Mouse (Mus musculus) ES-Bruce4 (cell line): ENCODE measurements around the gene Ghsr. TPM values are rescaled to one million over a fixed set of nuclear protein-coding genes. Genes with fewer than 3 reads are reported as not detected.

ENCODE experiments used
- H3K27ac ChIP-seq: 2 replicates; pipeline ENCODE4 v1.5.1; 2012; ENCODE audit warnings: low read length, inconsistent platforms; ENCODE audit not compliant: insufficient read depth
- H3K27me3 ChIP-seq: 2 replicates; pipeline ENCODE4 v1.6.1; 2012; ENCODE audit warnings: mild to moderate bottlenecking, low read length, inconsistent platforms; ENCODE audit not compliant: control insufficient read depth, poor library complexity, insufficient read depth, severe bottlenecking
- H3K36me3 ChIP-seq: 2 replicates; pipeline ENCODE4 v1.6.1; 2012; ENCODE audit warnings: inconsistent platforms, mild to moderate bottlenecking, low read length, moderate library complexity; ENCODE audit not compliant: control insufficient read depth, poor library complexity, insufficient read depth, severe bottlenecking
- H3K4me1 ChIP-seq: one replicate; pipeline ENCODE4 v1.8.1; 2011; ENCODE audit warnings: low read length; ENCODE audit not compliant: control insufficient read depth, insufficient read depth
- H3K4me3 ChIP-seq: 2 replicates; pipeline ENCODE4 v1.5.1; 2011; ENCODE audit warnings: low read depth, mild to moderate bottlenecking, low read length
- H3K9ac ChIP-seq: 2 replicates; pipeline ENCODE4 v1.6.1; 2012; ENCODE audit warnings: low read depth, mild to moderate bottlenecking, inconsistent platforms; ENCODE audit not compliant: poor library complexity, severe bottlenecking
- H3K9me3 ChIP-seq: replicated peaks from 2 replicates; pipeline ENCODE4 v1.6.1; 2012; ENCODE audit warnings: mild to moderate bottlenecking, low read length, inconsistent platforms; ENCODE audit not compliant: control insufficient read depth, poor library complexity, insufficient read depth, severe bottlenecking
- CTCF ChIP-seq: IDR thresholded peaks from one replicate; pipeline ENCODE4 v1.8.1; 2011; ENCODE audit warnings: low read depth, low read length
- EP300 ChIP-seq: IDR thresholded peaks from 2 replicates; pipeline ENCODE4 v1.6.1; 2011; ENCODE audit warnings: low read depth, low read length; ENCODE audit not compliant: insufficient read depth
- POLR2A ChIP-seq: IDR thresholded peaks from one replicate; pipeline ENCODE4 v1.8.1; 2011; ENCODE audit warnings: low read length; ENCODE audit not compliant: insufficient read depth
- polyA plus RNA-seq: library from polyadenylated mRNA; stranded (reverse); fragments of >200 nt; gene quantifications from 2 replicates; pipeline ENCODE4 v1.2.4, GENCODE M21; 2011; ENCODE audit warnings: low read depth; ENCODE audit not compliant: missing spikeins, insufficient read depth, insufficient read length

The Ghsr gene
- polyA plus RNA-seq, 1 experiment = not detected

DNA sequence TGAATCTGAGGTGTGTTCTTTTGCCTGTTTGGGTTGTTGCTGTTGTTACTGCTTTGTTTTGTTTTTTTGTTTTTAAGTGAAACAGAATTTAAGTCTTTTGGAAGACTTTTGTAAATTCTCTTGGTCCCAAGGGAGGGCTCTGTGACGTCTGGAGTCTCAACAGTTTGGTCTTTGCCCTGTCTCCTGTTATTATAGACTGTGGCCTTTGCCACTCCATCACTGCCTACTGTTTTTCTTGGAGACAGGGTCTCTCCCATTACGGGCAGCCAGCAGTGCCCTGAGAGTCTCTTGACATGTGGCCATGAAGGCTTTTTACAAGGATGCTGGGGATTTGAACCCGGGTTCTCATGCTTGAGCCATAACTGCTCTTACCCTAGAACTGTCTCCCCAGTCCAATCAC, 32.3 kb upstream of the Ghsr start:
- no peak overlapping the region for H3K27ac ChIP-seq

DNA sequence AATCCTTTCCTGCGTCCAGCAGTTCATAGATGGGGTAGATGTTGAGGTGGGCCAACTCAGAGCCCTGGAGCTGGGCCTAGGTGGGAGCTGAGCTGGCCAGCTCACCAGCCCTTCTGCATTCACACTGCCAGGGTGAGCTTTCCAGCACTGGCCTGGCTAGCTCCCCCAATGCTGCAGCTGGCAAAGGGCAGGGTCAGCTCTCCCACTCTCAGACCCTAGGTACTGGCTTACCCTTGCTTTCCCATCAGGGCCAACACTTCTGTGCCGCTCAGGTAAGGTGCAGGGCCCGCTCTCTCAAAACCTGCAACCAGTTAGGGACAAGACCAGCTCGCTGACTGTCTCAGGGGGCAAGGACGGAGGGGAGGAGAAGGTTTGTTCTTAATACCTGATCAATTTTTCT, 30.4 kb upstream of the Ghsr start:
- no peak overlapping the region for H3K9ac ChIP-seq
- no peaks in the 10 kb centered on the region for H3K9me3 ChIP-seq
- H3K27ac ChIP-seq = no peak overlapping the region
- no peak overlapping the region for H3K4me3 ChIP-seq
- TF ChIP-seq EP300 (no peak), CTCF (no peak), POLR2A (no peak)
- H3K27me3 ChIP-seq = no peaks in the 10 kb centered on the region
- no peaks in the 10 kb centered on the region for H3K4me1 ChIP-seq
- no peaks in the 10 kb centered on the region for H3K36me3 ChIP-seq

More for the DNA sequence above, 32.3 kb upstream of the Ghsr start:
- Histone ChIP-seq H3K9me3 (no peaks in the 10 kb centered on the region), H3K4me3 (no peak overlapping the region), H3K9ac (no peak overlapping the region), H3K4me1 (no peaks in the 10 kb centered on the region), H3K27me3 (no peaks in the 10 kb centered on the region; the same call in 1 of the 2 replicates), H3K36me3 (no peaks in the 10 kb centered on the region)
- TF ChIP-seq CTCF (no peak), POLR2A (no peak), EP300 (no peak)

DNA sequence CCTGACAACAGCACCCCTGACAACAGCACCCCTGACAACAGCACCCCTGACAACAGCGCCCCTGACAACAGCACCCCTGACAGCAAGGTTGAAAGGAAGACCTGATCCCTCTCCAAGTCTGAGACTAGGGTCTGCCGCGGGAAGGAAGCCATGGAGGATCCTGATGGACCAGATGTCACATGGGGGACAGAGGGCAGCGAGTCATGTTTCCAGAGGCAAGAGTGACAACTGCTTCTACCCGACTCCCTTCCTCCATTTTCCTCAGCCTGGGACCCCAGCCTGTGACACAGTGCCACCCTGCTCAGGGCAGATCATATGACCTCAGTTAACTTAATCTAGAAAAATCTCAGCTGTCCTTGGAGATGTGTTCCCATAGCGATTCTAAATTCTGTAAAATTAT, 28.7 kb upstream of the Ghsr start:
- Histone ChIP-seq H3K9me3 (no peaks in the 10 kb centered on the region), H3K27me3 (no peaks in the 10 kb centered on the region), H3K9ac (no peak overlapping the region), H3K4me3 (no peak overlapping the region), H3K36me3 (no peaks in the 10 kb centered on the region), H3K27ac (no peak overlapping the region), H3K4me1 (no peaks in the 10 kb centered on the region)
- TF ChIP-seq POLR2A = no peak
- no peak for TF ChIP-seq CTCF
- TF ChIP-seq EP300 = no peak

DNA sequence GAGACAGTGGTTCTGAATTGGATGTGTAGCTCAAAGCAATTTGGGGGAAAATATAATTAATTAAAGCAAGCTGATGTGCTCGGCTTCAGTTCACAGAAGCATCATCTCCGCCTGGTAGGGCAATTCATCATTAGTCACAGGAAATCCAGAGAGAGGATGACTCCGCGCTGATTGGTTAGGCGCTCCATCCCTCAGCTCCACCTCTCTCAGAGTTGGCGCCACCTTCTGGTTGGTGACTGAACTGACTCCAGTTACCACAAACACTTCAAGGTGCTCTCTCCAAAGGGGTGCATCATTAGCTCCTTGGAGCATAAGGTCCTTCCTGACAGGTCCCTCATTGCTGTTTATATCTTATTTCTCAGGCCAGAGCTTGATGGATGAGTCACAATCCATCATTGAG, 25.6 kb upstream of the Ghsr start:
- no peaks in the 10 kb centered on the region for H3K27me3 ChIP-seq
- TF ChIP-seq POLR2A (no peak), EP300 (no peak), CTCF (peak; percentile 79)
- no peaks in the 10 kb centered on the region for H3K9me3 ChIP-seq
- H3K36me3 ChIP-seq = no peaks in the 10 kb centered on the region
- no peaks in the 10 kb centered on the region for H3K4me1 ChIP-seq
- no peak overlapping the region for H3K9ac ChIP-seq
- no peak overlapping the region for H3K4me3 ChIP-seq
- H3K27ac ChIP-seq = no peak overlapping the region

DNA sequence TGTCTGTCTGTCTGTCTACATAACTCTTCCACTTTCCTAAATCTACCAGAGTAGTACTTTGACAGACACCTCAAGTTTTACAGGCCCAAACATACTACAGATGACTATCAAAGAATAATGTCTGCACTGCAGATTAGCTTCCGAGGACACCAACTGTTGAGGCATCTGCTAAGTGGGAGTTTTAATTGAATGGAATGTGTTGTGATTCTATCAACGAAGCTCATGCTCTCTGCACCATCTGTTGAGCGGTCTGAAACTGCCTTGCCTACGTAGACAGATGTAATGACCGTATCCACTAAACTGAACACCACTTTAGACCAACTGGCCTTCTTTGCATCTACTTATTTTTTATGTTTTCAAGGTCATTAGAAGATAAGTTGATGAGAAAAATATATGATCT, 22.7 kb upstream of the Ghsr start:
- Histone ChIP-seq H3K27me3 (no peaks in the 10 kb centered on the region), H3K27ac (no peak overlapping the region), H3K4me1 (no peaks in the 10 kb centered on the region), H3K4me3 (no peak overlapping the region), H3K9me3 (no peaks in the 10 kb centered on the region), H3K9ac (no peak overlapping the region), H3K36me3 (no peaks in the 10 kb centered on the region)
- TF ChIP-seq EP300 = no peak
- no peak for TF ChIP-seq POLR2A
- no peak for TF ChIP-seq CTCF

DNA sequence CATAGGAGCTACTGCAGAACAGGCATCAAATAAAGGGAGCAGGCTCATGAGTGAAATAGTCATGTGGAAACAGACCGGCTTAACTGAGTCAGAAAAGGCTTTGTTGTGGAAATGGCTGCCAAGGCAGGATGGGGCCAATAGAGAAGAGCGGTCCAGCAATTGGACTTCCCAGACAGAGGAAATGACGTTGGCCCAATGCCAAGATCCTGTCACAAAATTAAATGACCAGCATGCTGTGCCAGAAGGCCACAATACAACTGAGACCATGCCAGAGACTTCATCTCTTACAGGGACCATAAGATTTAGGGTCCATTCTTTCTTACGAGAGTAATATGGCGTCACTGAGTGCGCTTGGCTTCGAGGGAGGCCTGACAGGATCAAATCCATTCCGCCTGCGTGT, 20.0 kb upstream of the Ghsr start:
- H3K27ac ChIP-seq = no peak overlapping the region

More for the DNA sequence above, 20.0 kb upstream of the Ghsr start:
- Histone ChIP-seq H3K27me3 (no peaks in the 10 kb centered on the region), H3K4me1 (no peaks in the 10 kb centered on the region), H3K9me3 (no peaks in the 10 kb centered on the region), H3K9ac (no peak overlapping the region), H3K36me3 (no peaks in the 10 kb centered on the region), H3K4me3 (no peak overlapping the region)
- TF ChIP-seq EP300 (no peak), CTCF (no peak), POLR2A (no peak)
